Mouse (Mus musculus) midbrain, embryonic 16.5 days (tissue): ENCODE measurements around the gene Tmem54. TPM values are rescaled to one million over a fixed set of nuclear protein-coding genes. Genes with fewer than 3 reads are reported as not detected.

ENCODE experiments used
- ATAC-seq: fragments of 200-750 bp; cut with Nextera tagmentation; 2 replicates; pipeline ENCODE4 v1.8.0; 2017; ENCODE audit warnings: moderate TSS enrichment
- H3K27ac ChIP-seq: fragments of 300-500 bp; sonication (generic); 2 replicates; pipeline ENCODE4 v1.5.1; 2014; ENCODE audit warnings: mild to moderate bottlenecking, low read length, mixed read lengths
- H3K27me3 ChIP-seq: fragments of 300-500 bp; sonication (generic); 2 replicates; pipeline ENCODE4 v1.6.1; 2014; ENCODE audit warnings: low read depth, low read length, mixed read lengths; ENCODE audit not compliant: control insufficient read depth, insufficient read depth
- H3K36me3 ChIP-seq: fragments of 300-500 bp; sonication (generic); 2 replicates; pipeline ENCODE4 v1.6.1; 2014; ENCODE audit warnings: mild to moderate bottlenecking, low read length, moderate library complexity, mixed read lengths; ENCODE audit not compliant: control insufficient read depth, insufficient read depth
- H3K4me1 ChIP-seq: fragments of 300-500 bp; sonication (generic); 2 replicates; pipeline ENCODE4 v1.6.1; 2014; ENCODE audit warnings: mild to moderate bottlenecking, low read length, mixed read lengths; ENCODE audit not compliant: control insufficient read depth, insufficient read depth
- H3K4me2 ChIP-seq: fragments of 300-500 bp; sonication (generic); 2 replicates; pipeline ENCODE4 v1.6.1; 2014; ENCODE audit warnings: mild to moderate bottlenecking, low read length, mixed read lengths
- H3K4me3 ChIP-seq: fragments of 300-500 bp; sonication (generic); 2 replicates; pipeline ENCODE4 v1.5.1; 2014; ENCODE audit warnings: low read depth, mild to moderate bottlenecking, low read length, moderate library complexity, mixed read lengths
- H3K9ac ChIP-seq: fragments of 300-500 bp; sonication (generic); 2 replicates; pipeline ENCODE4 v1.6.1; 2014; ENCODE audit warnings: low read depth, low read length, mixed read lengths
- H3K9me3 ChIP-seq: fragments of 300-500 bp; sonication (generic); replicated peaks from 2 replicates; pipeline ENCODE4 v1.6.1; 2014; ENCODE audit warnings: mild to moderate bottlenecking, low read length, mixed read lengths; ENCODE audit not compliant: control insufficient read depth, poor library complexity, severe bottlenecking
- WGBS: fragments of 180-500 bp; shearing (Covaris S2); extraction: QIAGEN DNeasy Blood & Tissue Kit; methylation state at CpG from one replicate; pipeline ENCODE4 v1.1.7; 2014; 5-methylcytosine and 5-hydroxymethylcytosine counted together
- polyA plus RNA-seq: library from polyadenylated mRNA; unstranded; fragments of >200 nt; fragmentation: Nextera tagmentation; extraction: Ambion mirVana; gene quantifications from 2 replicates; pipeline ENCODE4 v1.2.1, GENCODE M21; 2015

Gene Tmem54
- polyA plus RNA-seq, 1 experiment from 2014 or later: not detected

DNA sequence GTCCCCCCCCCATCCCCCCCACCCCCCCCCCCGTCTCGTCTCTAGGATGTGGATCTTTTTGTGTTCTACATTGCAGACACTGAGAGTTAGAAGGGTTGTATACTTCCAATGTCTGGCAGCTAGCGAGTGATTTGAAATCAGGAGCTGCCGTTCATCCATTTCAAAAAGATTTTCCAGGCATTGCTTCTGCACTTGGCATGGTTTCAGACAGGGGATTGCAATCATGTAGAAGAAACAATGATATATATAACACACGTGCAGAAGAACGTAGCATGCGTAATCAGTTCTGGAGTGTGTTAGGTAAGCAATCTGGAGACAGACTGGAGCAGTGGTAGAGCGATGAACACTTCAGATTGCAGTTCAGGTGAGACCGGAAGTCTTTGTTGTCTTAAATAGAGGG lies 16.8 kb downstream of the Tmem54 start:
- WGBS: 31% methylated on average over 9 of the region's 9 CpGs
- H3K27ac ChIP-seq: no peak overlapping the region; the same call in 1 of the 2 replicates
- peaks cover 12% of the 10 kb centered on the region for H3K27me3 ChIP-seq
- H3K4me3 ChIP-seq: no peak overlapping the region; the same call in 1 of the 2 replicates
- H3K4me2 ChIP-seq: peak overlapping the region; percentile 94
- no peaks in the 10 kb centered on the region for H3K36me3 ChIP-seq
- no peak for ATAC-seq
- H3K4me1 ChIP-seq: peaks cover 25% of the 10 kb centered on the region
- H3K9me3 ChIP-seq: no peaks in the 10 kb centered on the region
- H3K9ac ChIP-seq: no peak overlapping the region

DNA sequence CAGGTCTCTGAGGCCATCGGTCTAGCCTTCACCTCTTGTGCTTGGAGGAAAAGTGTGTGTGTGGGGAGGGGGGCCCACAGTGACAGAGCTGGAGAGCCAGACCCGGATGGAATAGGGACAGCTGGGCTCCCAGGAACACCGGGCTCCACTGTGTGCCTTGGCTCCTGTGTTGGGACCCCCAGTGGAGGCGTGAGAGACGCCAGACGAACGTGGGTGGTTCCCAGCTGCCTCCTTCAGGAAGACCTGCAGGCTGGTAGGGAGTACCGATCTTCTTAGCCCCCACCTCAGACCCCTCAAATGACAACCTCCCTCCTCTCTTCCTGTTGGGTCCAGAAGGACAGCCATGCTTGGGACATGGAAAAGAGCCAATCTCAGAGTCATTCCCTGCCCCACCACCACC lies 17.4 kb downstream of the Tmem54 start:
- H3K9me3 ChIP-seq: no peaks in the 10 kb centered on the region
- peaks cover 12% of the 10 kb centered on the region for H3K27me3 ChIP-seq
- H3K4me1 ChIP-seq: peaks cover 25% of the 10 kb centered on the region
- no peaks in the 10 kb centered on the region for H3K36me3 ChIP-seq
- no peak overlapping the region for H3K4me2 ChIP-seq
- H3K9ac ChIP-seq: no peak overlapping the region
- WGBS: 42% methylated on average over 8 of the region's 8 CpGs
- no peak for ATAC-seq
- no peak overlapping the region for H3K4me3 ChIP-seq
- no peak overlapping the region for H3K27ac ChIP-seq

DNA sequence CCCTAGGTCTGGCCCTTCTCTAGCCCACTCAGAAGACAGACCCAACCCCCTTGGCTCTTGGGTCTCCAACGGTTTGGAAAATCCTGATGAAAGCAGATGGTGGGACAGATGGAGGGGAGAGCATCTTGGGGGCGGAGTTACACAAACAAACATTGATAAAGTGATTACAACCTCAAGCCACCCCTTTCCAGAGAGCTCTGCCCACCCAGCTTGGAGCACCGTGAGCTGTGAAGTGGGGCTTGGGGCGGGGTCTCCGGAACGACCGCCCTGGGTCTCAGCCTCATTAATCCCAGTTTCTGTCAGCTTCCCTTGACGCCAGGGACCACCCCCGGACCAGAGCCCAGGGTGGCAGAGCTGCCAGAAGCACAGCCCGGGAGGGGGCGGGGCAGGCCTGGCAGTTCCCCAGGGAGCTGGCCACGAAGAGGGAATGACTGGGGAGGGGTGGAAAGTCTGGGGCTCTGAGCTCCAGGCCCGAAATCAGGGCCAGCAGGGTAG lies 19.4 kb downstream of the Tmem54 start:
- Histone ChIP-seq H3K4me1 (peaks cover 40% of the 10 kb centered on the region), H3K9me3 (no peaks in the 10 kb centered on the region), H3K27ac (no peak overlapping the region), H3K36me3 (no peaks in the 10 kb centered on the region), H3K4me3 (peak overlapping the region; percentile 8; the same call in 1 of the 2 replicates), H3K9ac (peak overlapping the region; percentile 4; the same call in 1 of the 2 replicates), H3K27me3 (peaks cover 5% of the 10 kb centered on the region), H3K4me2 (peak overlapping the region; percentile 22; the same call in 1 of the 2 replicates)
- 4% methylated on average over 12 of the region's 13 CpGs for WGBS
- ATAC-seq: no peak

DNA sequence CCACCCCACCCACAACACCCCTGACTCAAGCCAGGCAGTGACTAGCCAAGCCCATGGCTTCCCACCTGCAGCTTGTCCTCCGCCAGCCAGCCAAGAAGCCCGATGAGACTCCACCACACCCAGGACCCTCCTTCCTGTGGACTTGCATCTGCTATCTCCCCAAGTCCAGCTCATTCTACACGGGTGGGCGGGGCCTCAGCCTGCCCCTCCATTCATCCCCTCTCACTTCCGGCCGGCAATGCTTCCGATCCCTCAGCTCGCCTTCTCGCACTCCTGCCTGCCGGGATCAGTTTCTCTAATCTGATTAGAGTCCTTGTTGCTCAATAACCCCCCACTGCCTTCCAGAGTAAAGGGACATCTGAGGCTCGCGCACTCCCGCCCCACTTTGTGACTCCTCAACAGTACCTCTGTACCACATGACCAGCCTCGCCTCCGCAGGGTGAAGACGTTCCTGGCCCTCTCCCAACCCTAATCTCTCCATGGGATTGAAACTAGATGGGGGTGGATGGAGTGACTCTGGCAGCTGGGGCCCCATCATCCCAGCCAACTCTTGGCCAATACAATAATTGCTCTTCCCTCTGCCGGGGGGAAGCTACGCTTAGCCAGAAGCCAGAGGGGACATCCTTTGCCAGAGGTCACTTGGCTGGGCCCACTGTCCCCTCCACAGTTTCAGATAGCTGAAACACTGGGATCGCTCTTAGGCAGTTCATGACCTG lies 20.5 kb downstream of the Tmem54 start:
- Histone ChIP-seq H3K4me2 (peak overlapping the region; percentile 45), H3K4me1 (peaks cover 42% of the 10 kb centered on the region), H3K27ac (no peak overlapping the region), H3K9me3 (no peaks in the 10 kb centered on the region), H3K27me3 (peaks cover 2% of the 10 kb centered on the region; the same call in 1 of the 2 replicates), H3K36me3 (no peaks in the 10 kb centered on the region), H3K9ac (no peak overlapping the region; the same call in 1 of the 2 replicates), H3K4me3 (peak overlapping the region; percentile 18)
- ATAC-seq: no peak
- 10% methylated on average over 19 of the region's 19 CpGs for WGBS

DNA sequence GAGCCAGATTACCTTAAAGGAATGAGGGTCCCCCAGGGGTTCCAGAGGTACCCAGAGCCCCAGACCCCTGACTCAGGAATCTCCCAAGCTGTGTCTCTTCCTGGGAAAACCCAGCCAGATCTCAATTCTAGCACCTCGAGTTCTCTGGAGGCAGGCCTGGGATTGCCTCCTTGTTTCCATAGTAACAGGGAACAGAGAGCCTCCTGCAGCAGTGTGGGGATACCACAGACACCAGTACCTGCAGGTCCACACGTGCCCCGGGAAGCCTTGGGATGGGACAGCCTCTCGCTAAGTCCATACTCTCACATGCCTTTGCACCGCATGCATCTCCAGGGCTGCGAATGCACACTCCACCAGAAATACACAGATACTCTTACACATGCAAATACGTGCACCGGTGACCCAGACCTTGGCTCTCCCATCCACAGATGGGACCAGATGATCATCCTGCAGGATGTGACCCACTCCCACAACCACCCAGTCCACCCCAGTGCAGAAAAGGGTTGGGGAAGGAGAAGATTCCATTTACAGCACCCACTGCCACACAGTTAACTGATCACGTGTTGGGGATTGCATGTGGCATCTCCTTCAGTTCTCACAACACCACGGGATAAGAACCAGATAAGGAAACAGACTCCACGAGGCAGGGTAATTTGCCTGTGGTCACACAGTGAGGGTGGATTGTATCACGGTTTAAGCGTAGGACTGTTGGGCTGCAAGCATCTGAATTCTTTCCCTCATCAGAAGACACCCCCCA lies 23.4 kb downstream of the Tmem54 start:
- H3K4me1 ChIP-seq: peaks cover 31% of the 10 kb centered on the region
- ATAC-seq: peak; percentile 52
- H3K9ac ChIP-seq: no peak overlapping the region
- H3K27me3 ChIP-seq: no peaks in the 10 kb centered on the region
- no peaks in the 10 kb centered on the region for H3K9me3 ChIP-seq
- no peaks in the 10 kb centered on the region for H3K36me3 ChIP-seq
- H3K27ac ChIP-seq: no peak overlapping the region
- 57% methylated on average over 13 of the region's 13 CpGs for WGBS
- H3K4me3 ChIP-seq: no peak overlapping the region
- no peak overlapping the region for H3K4me2 ChIP-seq

DNA sequence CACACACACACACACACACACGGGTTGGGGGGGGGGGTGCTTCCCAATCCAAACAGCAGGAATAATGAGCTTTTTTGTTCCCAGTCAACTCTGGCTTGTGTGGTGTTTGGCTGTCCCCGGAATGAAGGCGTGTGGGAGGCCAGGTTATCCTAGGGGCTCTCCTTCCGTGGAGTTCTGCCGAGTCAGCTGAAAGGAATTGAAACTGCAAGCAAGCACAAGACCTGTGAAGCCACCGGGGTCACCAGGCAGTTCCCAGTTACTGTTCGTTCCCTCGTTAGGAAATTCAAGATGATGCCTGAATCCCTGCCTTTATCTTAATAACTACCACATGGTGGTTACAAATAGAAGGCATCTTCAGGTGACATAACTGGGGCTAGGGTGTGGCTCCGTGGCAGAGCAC lies 24.0 kb downstream of the Tmem54 start:
- WGBS: 52% methylated on average over 9 of the region's 9 CpGs

DNA sequence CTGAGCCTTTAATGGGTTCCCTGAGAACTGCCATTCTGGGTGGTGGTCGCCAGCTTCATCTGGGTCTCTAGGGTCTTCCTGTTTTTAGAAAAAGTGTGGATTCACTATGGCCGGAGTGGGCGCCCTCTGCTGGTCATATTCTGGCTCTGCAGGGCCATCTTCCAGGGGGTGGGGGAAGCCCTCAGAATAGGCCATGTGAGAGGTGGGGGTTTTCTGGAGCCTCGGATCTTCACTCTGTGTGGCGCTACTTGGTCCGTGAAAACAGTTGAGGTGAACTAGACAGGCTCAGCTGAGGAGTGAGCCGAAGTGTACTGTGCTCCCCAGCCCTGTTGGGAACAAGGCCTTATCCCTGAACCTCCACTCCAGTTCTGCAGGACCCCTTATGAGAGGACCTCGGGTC lies 24.8 kb downstream of the Tmem54 start:
- ATAC-seq: peak; percentile 49; the same call in 1 of the 2 replicates
- 3% methylated on average over 8 of the region's 8 CpGs for WGBS
- H3K9ac ChIP-seq: no peak overlapping the region
- H3K4me2 ChIP-seq: peak overlapping the region; percentile 42
- no peak overlapping the region for H3K4me3 ChIP-seq
- H3K27me3 ChIP-seq: no peaks in the 10 kb centered on the region
- H3K27ac ChIP-seq: no peak overlapping the region
- no peaks in the 10 kb centered on the region for H3K9me3 ChIP-seq
- peaks cover 29% of the 10 kb centered on the region for H3K4me1 ChIP-seq
- no peaks in the 10 kb centered on the region for H3K36me3 ChIP-seq

More for the DNA sequence above, 24.0 kb downstream of the Tmem54 start:
- H3K27me3 ChIP-seq: no peaks in the 10 kb centered on the region
- no peaks in the 10 kb centered on the region for H3K36me3 ChIP-seq
- no peaks in the 10 kb centered on the region for H3K9me3 ChIP-seq
- H3K4me1 ChIP-seq: peaks cover 31% of the 10 kb centered on the region
- H3K4me3 ChIP-seq: no peak overlapping the region
- ATAC-seq: no peak
- H3K9ac ChIP-seq: no peak overlapping the region
- H3K4me2 ChIP-seq: no peak overlapping the region
- H3K27ac ChIP-seq: no peak overlapping the region

DNA sequence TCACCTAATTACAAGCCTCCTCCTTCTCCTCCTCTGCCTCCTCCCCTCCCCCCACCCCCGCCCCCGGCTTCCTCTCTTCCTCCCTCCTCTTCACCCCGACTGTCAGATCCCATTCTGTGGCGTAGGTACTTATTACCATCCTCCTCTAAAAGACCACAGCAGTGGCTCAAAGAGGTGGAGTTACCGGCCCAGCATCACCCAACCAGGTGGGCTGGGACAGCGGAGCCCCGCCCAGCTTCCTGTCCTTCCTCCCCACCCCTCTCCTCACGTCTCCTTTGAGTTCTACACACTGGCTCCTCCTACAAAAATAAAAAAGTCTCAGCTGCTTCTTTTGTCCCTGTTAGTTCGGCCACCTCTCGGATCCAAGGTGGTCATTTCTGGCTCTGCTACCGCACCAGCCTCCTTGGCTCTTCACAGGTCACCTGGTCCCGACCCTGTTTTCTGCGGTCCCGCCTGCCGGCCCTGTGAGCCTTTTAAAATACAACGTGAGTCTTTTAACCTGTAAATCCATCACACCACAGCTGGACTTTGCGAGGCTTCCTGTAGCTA lies 25.5 kb downstream of the Tmem54 start:
- ATAC-seq: peak; percentile 50
- H3K9me3 ChIP-seq: no peaks in the 10 kb centered on the region
- WGBS: 7% methylated on average over 14 of the region's 17 CpGs
- H3K4me2 ChIP-seq: peak overlapping the region; percentile 42
- no peaks in the 10 kb centered on the region for H3K27me3 ChIP-seq
- no peaks in the 10 kb centered on the region for H3K36me3 ChIP-seq
- H3K4me3 ChIP-seq: no peak overlapping the region
- peaks cover 26% of the 10 kb centered on the region for H3K4me1 ChIP-seq
- no peak overlapping the region for H3K9ac ChIP-seq
- no peak overlapping the region for H3K27ac ChIP-seq
